Mouse (Mus musculus): ENCODE data around the gene Slc6a15. TPM values are rescaled to one million over a fixed set of nuclear protein-coding genes. Genes with fewer than 3 reads are reported as not detected.

Slc6a15 gene
- 10 to 100 TPM; 82.3 to 83.3 TPM for total RNA-seq (2021)
- long read RNA-seq, experiment 1, transcript Slc6a15-202 (12 exons, 3,543 nt): major isoform, 17 of 56 reads
- long read RNA-seq, experiment 1, partial matches to known transcripts: 2 of 56 reads
- long read RNA-seq, experiment 1, other reads (novel, unspliced or antisense): 37 of 56 reads
- long read RNA-seq, experiment 2, transcript Slc6a15-202 (12 exons, 3,543 nt): major isoform, 25 of 75 reads
- long read RNA-seq, experiment 2, partial matches to known transcripts: 9 of 75 reads
- long read RNA-seq, experiment 2, other reads (novel, unspliced or antisense): 41 of 75 reads

DNA sequence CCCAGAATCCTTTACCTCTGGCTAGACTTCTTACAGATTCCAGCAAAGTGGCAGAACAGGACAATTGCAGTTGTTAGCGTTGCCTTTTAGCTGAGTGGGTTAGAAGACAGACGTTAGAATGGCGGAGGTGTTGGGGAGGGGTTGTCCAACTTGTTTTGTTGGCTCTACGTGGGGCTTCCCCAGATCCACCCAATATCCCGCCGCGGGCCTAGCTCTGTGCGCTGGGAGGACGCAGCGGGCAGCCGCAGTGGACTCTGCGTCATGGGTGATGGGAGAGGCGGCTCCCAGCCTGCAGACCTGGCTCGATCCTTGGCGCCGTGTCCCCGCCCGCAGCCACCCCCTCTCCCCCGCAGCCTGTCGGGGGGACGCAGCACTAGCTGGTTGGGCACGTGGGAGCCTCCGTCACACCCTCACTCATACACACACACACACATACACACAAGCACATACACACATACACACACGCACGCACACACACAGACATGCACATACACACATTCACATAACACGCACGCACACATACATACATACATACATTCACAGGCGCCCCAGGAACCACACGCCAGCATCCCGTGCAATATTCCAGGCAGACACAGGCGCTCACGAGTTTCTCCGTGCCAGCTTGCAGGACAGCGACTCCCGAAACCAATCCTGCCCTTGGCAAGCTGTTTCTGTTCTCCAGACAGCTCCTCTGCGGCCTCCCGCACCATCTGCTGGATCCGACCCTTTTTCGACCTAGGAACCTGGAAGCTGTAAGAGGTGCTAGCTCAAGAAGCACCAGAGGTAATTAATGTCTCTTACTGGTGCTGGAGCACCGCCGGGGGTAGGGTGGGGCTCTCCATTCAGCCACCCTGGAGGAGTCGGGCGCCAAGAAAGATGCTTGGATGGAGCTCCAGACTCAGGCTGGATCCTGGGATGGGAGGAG lies at the start of gene Slc6a15:
Gene Slc6a15 (plus strand): TSS at position 413 of the 925 bp plus-strand sequence.
- H3K27ac ChIP-seq: peak within 1 kb of the TSS; percentile 95
- DNase-seq (ENCODE audit: low spot score in 2 of 2): peak; percentile 51 to 59
- no peak for TF ChIP-seq CTCF (conservative IDR thresholded peaks at IDR 0.05)
- H3K4me3 ChIP-seq: peak within 1 kb of the TSS; percentile 83

- H3K4me3 ChIP-seq: no peak overlapping the region
- TF ChIP-seq CTCF (conservative IDR thresholded peaks at IDR 0.05): no peak
- no peak for DNase-seq (ENCODE audit: low spot score in 2 of 2)
- H3K27ac ChIP-seq: no peak overlapping the region
These were observed 45.6 kb upstream of the Slc6a15 start for GRCm38 (mm10) chr10:103321941-103322340.

DNA sequence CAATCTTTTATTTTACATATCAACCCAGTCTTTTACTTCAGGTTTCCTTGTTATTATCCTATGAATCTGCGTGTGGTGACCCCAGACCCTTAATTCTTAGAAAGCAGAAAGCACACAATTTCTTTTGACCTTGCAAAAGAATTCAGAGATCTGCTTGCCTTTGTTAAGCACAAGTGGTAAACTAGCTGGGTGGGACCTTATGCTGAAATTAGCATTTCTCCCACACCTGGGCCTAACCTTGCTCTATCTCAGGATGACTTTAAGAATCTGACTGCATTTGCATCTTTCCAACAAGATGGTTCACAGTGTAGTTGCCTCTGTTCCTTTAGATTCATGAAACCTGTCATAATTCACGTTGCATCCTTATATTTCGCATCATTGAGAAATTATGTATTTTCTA lies 44.2 kb upstream of the Slc6a15 start:
- no peak for DNase-seq (ENCODE audit: low spot score in 2 of 2)

DNA sequence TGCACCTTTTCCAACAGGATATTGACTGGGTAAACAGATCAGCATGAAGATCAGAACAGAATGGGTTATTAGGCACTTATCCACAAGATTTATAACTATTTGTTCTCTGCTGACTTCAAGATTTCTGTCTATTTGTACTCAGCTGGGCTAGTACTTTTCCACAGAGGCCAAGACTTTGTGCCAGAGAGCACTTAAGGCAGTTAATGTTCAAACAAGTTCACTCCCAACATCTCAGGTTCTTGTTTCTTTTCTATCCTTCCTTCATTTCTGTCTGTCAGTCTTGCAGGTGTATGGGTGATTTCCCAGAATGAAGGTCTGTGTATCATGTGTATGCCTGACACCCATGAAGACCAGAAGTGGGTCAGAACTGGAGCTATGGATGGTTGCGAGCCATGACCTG lies 33.3 kb upstream of the Slc6a15 start:
- Histone ChIP-seq H3K27ac (no peak overlapping the region), H3K4me3 (no peak overlapping the region)
- TF ChIP-seq CTCF (conservative IDR thresholded peaks at IDR 0.05): no peak
- no peak for DNase-seq (ENCODE audit: low spot score in 2 of 2)

More for the DNA sequence above, 44.2 kb upstream of the Slc6a15 start:
- no peak for TF ChIP-seq CTCF (conservative IDR thresholded peaks at IDR 0.05)
- no peak overlapping the region for H3K27ac ChIP-seq
- H3K4me3 ChIP-seq: no peak overlapping the region

DNA sequence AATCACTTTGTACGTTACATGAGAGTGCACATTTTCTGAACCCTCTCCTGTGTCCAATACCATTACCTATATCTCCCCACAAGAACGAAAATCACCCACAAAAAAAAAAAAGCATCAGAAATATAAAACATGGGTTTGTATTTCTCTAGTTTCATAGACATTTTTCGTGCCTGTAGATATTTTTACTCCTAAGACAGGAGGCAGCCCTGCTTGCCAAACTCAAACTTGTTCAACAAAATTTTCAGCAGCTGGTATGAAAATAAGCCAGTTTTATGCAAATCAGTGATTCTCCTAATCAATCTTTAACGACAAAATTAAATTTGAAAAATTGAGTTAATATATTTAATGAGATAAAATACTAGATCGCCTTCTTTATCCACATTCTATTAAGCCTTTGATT lies 27.7 kb upstream of the Slc6a15 start:
- peak; percentile 15 to 49 for DNase-seq (ENCODE audit: low spot score in 2 of 2)
- Histone ChIP-seq H3K4me3 (no peak overlapping the region), H3K27ac (peak overlapping the region; percentile 81)
- TF ChIP-seq CTCF (conservative IDR thresholded peaks at IDR 0.05): no peak

GRCm38 (mm10) chr10:103346797-103347196 lies 20.8 kb upstream of the Slc6a15 start:
- no peak overlapping the region for H3K4me3 ChIP-seq
- H3K27ac ChIP-seq: no peak overlapping the region
- TF ChIP-seq CTCF (conservative IDR thresholded peaks at IDR 0.05): no peak
- DNase-seq (ENCODE audit: low spot score in 2 of 2): no peak

- TF ChIP-seq CTCF (conservative IDR thresholded peaks at IDR 0.05): no peak
- peak overlapping the region; percentile 95 for H3K27ac ChIP-seq
- DNase-seq (ENCODE audit: low spot score in 2 of 2): peak; percentile 57 to 59
- H3K4me3 ChIP-seq: peak overlapping the region; percentile 83
These were observed 905 bp downstream of the Slc6a15 start for GRCm38 (mm10) chr10:103368296-103369080.

DNA sequence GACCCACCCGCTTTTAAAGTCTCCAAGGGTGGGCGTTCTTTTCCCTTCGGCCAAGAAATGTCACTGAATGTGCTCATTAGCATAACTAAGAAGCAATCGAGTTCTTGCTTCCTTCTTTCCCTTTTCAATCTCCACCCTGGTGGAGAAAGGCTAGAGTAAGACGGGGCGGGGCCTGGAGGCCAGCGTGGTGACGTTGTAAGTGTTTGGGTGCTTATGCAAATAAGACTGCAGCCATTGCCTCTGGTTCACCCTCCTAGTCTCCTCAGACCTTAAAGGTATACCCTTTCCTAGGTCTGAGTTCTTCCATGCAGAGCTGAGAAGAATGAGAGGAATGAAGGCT lies 1.5 kb downstream of the Slc6a15 start:
- peak overlapping the region; percentile 95 for H3K27ac ChIP-seq
- peak overlapping the region; percentile 83 for H3K4me3 ChIP-seq
- TF ChIP-seq CTCF (conservative IDR thresholded peaks at IDR 0.05): peak; percentile 55
- peak; percentile 57 to 69 for DNase-seq (ENCODE audit: low spot score in 2 of 2)

DNA sequence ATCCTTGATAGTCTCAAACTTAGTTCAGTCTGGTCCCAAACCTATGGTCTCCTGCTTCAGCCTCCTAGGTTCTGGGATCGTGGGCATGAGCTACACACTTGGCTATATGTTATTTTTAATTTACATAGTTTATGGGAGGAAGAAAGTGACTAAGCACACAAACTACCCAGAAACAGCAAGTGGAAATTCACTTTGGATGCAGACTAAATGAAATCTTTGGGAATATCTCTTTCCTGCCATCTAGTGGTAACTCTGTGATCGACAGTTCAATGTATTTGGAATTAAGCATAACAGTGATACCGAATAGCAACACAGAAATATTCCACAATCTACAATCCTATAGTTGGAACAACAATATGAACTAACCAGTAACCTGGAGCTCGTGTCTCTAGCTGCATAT lies 34.6 kb downstream of the Slc6a15 start:
- H3K27ac ChIP-seq: no peak overlapping the region
- DNase-seq (ENCODE audit: low spot score in 2 of 2): peak; percentile 44 to 63
- peak; percentile 84 for TF ChIP-seq CTCF (conservative IDR thresholded peaks at IDR 0.05)

GRCm38 (mm10) chr10:103427717-103428116 lies 60.1 kb downstream of the Slc6a15 start:
- H3K4me3 ChIP-seq: no peak overlapping the region
- peak; percentile 73 for TF ChIP-seq CTCF (conservative IDR thresholded peaks at IDR 0.05)
- no peak overlapping the region for H3K27ac ChIP-seq
- no peak for DNase-seq (ENCODE audit: low spot score in 2 of 2)

More for the DNA sequence above, 34.6 kb downstream of the Slc6a15 start:
- no peak overlapping the region for H3K4me3 ChIP-seq

DNA sequence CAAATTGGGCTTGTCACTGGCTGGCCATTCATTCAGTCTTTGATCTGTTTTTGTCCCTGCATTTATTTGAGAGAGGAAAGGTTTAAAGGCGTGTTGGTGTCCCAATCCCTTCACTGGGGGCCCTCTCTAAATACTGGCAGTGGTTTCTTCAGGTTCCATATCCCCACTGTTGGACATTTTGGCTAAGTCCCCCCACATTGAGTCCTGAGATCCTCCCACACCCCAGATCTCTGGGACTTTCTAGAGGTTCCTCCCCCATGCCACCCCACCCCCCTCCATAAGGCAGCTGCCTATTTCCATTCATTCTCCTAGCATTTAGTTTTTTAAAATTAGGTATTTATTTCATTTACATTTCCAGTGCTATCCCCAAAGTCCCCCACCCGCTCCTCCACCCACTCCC lies 75.0 kb downstream of the Slc6a15 start:
- TF ChIP-seq CTCF (conservative IDR thresholded peaks at IDR 0.05): no peak
- no peak for DNase-seq (ENCODE audit: low spot score in 2 of 2)
- no peak overlapping the region for H3K27ac ChIP-seq
- H3K4me3 ChIP-seq: no peak overlapping the region

GRCm38 (mm10) chr10:103443070-103443469 lies 75.5 kb downstream of the Slc6a15 start:
- peak; percentile 55 to 62 for DNase-seq (ENCODE audit: low spot score in 2 of 2)
- TF ChIP-seq CTCF (conservative IDR thresholded peaks at IDR 0.05): peak; percentile 83
- no peak overlapping the region for H3K27ac ChIP-seq
- no peak overlapping the region for H3K4me3 ChIP-seq

- no peak for TF ChIP-seq CTCF (conservative IDR thresholded peaks at IDR 0.05)
- DNase-seq (ENCODE audit: low spot score in 2 of 2): no peak
- Histone ChIP-seq H3K4me3 (no peak overlapping the region), H3K27ac (no peak overlapping the region)
These were observed 80.8 kb downstream of the Slc6a15 start for GRCm38 (mm10) chr10:103448340-103448739.

Data from layer of hippocampus, adult 2 months (tissue).